Mouse (Mus musculus) brain, embryonic 18.5 days (tissue): ENCODE measurements around the gene Cyb5r1.
"Not testable (repeated sequence)": the region's sequence is repeated elsewhere in the genome, so short reads cannot be mapped to it uniquely, and the experiment has no call there.

Experiments used
- DNase-seq: peaks from one replicate; pipeline ENCODE4 v3.0.0-alpha.2; 2012; ENCODE audit warnings: low read depth, low spot score

The Cyb5r1 gene

DNA sequence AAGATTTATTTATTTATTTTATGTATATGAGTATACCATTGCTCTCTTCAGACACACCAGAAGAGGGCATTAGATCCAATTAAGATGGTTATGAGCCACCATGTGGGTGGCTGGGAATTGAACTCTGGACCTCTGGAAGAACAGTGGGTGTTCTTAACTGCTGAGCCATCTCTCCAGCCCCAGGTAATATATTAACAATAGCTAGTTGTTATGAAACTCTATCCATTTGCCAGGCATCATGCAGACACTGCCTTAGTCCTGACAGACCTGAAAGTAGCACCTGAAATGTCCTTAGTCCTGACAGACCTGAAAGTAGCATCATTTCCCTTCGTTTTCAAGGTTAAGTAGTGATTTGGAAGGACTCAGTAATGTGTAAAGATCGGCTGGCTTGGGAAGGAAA, 8.7 kb downstream of the Cyb5r1 start:
- no peak for DNase-seq

DNA sequence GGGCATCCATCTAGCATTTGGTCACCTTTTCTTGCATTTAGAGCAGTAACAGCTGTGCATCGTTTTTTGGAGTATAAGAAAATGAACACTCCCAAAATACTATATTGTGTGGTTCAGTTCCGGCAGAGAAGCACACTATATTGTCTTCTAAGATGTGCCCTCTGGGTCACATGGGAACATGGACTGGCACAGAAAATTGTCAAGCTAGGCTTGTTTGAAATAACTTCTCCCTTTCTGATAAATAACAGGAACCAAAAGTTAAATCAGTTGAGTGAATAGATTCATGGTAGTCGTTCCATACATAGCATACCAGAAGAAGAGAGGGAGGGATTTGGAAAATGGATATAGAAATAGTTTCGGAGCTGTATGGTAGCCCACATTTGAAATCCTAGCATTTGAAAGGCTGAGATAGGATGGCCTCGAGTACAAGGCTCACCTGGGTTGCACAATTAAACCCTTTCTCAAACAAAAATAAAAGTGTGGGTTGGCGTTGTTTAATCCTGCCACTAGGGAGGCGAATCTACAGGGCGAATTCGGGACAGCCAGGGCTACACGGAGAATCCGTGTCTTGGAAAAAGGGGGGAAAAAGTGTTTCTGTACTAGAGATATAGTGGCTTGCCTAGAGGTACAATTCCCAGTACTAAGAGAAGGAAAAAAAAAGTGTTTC, 9.3 kb downstream of the Cyb5r1 start:
- no peak for DNase-seq

DNA sequence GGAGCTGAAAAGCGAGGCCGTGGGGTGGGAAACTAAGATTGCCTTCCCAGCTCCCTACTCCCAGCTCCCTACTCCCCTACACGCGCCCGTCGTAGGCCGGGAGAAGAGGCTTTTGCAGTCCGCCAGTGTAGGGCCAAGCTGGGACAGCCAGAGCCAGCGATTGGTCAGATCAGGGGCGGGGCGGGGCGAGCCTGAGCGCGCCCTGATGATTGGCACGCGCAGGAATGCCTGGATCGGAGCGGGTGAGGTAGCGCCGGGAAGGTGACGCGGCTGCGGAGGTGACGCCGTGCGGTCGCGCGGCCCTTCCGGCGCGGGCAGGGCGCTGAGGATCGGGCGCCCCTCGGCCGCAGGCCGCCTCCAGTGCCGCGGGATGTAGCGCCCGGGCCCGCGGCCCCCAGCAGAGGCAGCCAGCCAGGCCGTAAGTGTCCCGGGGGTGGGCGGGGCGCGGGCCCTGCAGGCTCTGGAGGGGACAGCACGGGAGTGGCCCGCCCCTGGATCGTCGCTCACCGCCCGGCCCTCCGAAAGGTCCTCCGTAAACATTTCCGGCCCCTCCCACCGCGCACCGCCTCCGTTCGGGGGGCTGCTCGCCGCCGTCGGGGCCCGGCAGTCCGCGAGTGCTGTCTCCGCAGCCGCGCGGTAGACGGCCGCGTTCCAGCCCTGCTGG, 9.9 kb downstream of the Cyb5r1 start, which contains the start of gene Adipor1:
Gene Adipor1 (plus strand): TSS at position 211 of the 664 bp plus-strand sequence.
- peak; percentile 89 for DNase-seq

DNA sequence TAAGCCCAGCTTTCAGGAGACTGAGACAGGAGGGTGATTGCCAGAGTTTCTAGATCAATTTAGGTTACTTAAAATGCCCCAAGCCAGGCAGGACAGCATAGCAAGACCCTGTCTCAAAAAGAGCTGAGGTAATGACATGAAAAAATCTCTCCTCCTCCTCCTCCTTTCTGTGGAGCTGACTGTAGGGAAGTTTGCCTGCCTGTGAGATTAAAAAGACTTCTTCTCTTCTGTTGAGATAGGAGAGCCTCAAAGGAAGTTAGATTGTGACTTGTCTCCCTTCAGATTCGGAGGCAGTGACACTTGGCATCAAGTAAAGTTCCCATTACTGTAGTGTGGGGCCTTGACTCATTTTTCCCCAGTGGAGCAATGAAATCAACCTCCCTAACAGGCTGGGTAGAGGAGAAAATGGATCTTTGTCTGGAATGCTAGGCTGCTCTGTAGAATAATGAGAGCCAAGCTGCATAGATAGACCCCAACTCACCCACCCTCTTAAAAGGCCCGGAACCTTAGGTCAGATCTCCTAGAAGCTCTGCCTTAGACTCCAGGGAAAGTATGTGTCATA, 13.1 kb downstream of the Cyb5r1 start:
- no peak for DNase-seq

DNA sequence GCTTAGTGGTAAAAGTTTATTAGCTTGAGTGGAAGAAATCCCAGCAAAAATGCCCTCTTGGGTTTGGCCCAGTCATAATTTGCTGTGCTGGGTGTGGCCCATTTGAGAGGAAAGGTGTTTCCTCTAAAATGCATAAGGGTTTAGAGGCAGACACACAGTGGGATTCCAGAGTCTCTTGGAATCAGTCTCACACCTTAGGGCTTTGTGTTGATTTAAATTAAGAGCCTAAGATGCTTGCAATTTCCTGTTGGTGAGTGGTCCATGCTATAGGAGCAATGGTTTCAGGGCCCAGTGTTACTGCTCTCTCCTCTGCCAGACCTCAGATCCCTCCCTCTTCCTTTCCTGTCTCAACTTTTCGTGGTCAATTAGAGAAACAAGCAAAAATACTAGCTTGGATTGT, 13.8 kb downstream of the Cyb5r1 start:
- DNase-seq: no peak

DNA sequence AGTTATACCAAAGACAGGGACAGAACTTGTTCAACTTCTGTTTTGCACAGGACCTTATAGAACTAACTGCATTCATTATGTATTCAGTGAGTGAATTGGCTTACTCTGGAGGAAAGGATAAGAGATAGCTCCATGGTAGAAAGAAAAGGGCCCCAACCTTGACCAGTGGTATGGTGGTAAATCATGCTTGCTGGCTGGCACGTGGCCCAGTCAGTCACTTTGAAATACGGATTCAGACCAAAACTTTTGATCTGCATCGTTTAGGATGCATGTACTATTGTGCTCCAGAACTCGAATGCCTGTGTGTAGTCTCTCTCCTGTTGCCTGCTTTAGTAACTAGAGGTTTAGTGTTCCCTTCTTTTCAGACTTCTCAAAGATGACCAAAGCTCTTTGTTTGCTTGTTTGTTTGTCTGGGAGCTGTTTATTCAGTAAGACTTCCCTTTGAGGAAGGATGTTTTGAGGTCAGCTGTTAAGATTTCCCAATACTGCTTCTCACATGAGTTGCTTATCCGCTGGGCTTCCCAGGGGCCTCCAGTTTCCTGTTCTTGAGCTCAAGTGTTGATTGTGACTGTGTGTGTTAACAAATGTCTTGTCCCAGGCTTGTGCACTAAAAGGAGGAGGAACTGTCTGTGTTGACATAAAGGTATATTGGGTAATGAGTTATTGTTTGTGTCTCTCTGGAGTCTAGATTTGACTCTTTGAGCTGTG, 14.5 kb downstream of the Cyb5r1 start:
- no peak for DNase-seq

DNA sequence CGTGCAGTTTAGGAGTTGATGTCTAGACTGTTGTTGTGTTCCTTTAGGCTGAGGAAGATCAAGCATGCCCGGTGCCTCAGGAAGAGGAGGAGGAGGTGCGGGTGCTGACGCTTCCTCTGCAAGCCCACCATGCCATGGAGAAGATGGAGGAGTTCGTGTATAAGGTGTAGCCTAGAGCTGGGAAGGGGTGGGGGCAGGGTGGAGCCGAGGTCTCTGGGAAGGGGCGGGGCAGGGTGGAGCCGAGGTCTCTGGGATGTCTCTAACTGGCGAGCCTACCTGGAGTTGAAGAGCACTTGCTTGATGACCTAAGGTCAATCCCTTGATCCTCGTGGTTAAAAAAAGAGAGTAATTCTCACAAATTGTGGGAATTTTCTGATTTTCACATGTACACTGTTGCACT, 18.6 kb downstream of the Cyb5r1 start:
- DNase-seq: no peak

DNA sequence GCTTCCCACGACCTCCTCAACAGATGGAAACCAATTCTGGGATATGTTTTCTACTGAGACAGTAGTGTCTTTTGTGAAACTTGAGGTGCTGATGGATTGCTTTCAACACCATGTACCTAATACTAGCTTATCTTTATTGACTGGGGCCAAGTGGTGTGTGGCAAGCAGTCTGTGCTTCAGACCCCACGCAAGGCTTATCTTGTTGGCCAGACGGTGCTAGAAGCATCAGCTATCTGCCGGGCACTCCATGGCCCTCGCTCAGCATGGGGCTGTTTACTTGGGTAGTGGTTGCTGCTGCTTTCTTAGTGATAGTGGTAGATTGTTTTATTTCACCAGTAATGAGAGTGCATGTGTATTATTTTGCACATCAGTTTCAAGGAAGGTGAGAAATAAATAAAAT, 20.9 kb downstream of the Cyb5r1 start:
- no peak for DNase-seq

DNA sequence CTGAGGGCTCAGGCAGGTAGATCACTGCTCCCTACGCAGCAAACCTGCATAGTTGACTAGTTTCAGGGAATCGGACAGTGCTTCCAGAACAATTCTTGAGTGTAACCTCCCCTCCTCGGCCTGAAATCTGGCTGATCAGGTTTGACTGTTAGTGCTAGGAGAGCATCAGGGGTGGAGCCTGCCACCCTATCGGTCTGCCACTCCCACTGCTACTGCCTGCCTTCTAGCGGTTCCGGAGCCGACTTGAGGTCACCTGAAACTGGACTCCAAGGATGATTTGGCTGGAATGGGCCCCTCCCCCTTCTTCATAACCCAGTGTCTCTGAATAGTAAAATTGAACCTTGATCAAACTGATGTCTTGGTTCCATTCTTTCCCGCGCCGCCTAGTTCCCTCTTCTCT, 27.6 kb downstream of the Cyb5r1 start:
- DNase-seq: no peak

DNA sequence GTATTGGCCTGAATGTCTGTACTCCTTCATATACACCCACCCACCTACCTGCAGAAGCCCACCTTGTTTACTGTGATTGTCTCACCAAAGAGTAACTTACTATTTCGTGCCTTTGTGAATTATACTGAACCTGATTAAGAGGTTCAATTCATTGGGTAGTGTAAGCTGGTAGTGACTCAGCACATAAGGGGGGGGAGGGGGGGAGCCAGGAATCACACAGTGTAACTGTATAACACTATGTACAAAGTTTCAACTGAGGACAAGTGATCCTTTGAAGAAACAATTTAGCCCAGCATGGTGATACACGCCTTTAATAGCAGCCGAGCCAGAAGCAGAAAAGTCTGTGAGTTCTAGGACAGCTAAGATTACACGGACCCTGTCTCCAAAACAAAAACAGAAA, 28.1 kb downstream of the Cyb5r1 start:
- DNase-seq: no peak

DNA sequence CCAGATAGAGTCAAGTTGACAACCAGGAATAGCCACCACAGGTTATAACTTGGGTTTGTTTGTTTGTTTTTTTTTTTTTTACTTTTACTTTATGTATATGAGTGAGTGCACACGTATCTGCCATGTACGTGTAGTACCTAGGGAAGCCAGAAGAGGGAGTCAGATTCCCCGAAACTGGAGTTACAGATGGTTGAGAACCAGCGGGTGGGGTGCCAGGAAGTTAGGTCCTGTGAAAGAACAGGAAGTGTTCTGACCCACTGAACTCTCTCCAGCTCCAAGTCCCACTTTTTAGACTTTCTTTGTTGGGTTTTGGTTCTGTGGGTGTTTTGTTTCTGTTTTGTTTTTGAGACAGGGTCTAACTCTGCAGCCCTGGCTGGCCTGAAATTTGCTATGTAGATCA, 30.1 kb downstream of the Cyb5r1 start:
- DNase-seq: no peak

DNA sequence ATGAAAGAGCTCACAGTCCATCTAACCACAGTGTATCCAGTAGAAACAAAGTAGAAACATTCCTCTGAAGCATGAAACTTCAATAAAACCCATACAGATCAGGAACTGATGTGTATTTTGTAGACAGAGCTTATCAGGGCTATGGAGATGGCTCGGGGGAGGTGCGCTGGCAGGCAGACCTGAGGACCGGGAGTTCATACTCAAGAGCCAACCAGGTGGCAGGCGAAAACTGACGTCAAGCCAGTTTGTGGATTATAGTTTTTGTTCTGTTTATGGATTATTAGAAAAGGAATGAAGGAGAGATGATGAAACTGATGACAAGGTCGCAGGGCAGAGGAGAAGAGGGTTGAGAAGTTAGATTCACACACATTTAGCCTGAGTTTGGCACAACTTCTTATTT, 35.1 kb downstream of the Cyb5r1 start:
- DNase-seq: no peak

DNA sequence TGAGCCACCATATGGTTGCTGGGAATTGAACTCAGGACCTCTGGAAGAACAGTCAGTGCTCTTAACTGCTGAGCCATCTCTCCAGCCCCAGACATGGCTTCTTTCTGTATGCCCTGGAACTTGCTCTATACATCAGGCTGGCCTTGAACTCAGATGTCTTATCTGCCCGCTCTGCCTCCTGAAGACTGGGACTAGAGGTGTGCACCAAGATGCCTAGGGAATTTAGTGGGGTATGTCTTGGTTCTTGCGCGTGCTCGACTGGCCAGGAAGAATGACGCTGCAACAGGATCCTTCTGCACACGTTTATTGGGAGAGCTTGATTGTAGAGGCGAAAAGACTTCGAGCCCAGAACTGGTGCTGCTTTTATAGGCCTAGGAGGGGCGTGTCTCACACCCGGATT, 36.4 kb downstream of the Cyb5r1 start:
- DNase-seq: not testable (repeated sequence)

DNA sequence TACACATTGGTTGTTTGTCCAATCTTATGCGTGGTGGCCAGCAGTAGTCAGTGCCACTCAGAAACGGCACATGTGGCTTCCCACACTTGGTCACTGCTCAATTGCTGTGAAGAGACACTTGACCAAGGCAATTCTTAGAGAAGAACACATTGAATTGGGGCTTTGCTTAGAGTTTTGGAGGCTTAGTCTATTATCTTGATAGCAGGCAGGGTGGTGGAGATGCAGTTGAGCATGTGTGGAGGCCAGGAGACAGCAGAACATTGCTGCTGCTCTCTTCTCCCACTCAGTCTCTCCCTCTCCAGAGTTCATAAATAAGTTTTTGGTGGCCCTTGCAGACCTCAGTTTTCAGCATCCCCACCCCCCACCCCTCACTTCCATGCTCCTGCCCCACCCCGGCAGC, 37.0 kb downstream of the Cyb5r1 start:
- DNase-seq: no peak

DNA sequence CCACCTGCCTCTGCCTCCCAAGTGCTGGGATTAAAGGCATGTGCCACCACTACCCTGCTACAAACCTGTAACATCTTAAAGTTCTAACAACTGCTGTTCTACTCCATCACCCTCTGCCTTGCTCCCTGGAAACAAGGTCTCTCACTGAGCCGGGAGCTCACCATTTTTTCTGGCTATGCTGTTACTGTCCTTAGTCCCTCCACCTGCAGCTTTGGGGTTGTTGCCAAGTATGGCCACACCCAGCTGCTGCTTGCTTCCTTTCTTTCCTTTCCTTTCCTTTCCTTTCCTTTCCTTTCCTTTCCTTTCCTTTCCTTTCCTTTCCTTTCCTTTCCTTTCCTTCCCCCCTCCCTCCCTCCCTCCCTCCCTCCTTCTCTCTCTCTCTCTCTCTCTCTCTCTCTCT, 37.9 kb downstream of the Cyb5r1 start:
- DNase-seq: not testable (repeated sequence)

DNA sequence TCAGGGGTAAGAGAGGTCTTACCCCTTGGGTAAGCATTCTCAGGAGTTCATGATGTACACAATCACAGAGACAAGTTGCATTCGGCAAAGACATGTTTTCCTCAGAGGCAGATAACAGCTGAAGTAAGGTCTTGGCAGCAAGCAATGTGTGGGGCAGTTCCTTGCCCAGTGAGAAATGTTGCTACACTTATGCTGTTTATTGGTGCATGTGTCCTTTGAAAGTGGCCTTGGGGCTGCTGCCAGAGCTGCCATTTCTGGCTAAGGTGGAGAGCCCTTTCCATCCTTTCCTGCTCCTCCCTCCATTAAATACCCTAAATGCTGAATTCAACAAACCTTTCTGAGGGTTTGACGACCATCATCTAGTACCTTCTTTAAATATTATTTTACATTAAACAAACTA, 40.1 kb downstream of the Cyb5r1 start:
- DNase-seq: no peak

DNA sequence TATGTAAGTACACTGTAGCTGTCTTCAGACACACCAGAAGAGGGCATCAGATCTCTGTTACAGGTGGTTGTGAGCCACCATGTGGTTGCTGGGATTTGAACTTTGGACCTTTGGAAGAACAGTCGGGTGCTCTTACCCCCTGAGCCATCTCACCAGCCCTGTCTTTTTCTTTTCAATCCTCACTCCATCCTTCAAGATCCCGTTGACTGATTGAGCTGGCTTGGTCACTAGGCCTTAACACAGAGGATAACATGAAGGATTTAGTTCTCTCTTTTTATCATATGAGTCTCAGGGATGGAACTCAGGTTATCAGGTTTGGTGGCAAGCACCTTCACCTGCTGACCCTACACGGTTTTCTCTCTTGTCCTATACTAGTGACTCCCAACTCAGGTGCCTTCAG, 43.2 kb downstream of the Cyb5r1 start:
- not testable (repeated sequence) for DNase-seq

DNA sequence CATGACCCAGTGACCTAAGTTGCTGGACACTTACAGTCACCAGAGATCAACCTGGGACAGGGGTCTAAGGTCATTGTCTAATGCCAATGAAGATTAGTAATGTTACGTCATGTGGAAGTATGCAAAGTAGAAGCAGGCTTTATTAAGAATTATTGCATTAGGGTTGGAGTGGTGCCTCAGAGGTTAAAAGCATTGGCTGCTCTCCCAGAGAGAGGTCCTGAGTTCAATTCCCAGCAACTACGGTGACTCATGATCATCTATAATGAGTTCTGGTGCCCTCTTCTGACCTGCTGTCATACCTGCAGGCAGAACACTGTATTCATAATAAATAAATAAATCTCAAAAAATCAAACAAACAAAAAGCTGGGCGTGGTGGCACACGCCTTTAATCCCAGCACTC, 44.8 kb downstream of the Cyb5r1 start:
- no peak for DNase-seq

DNA sequence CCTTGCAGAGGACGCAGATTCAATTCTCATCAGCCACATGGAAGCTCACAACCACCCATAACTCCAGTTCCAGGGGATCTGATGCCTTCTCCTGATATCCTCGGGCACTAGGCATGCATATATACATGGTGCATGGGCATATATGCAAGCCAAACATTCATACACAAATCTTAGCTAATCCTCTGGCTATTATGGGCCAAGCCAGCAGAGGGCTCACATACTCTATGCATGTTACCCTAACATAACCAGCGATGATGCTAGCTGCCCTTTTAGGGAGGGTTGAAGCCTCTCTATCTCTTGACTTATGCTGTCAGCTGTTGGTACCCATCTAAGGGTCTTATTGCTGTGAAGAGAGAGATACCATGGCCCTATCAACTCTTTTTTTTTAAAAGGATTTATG, 45.6 kb downstream of the Cyb5r1 start:
- DNase-seq: no peak

DNA sequence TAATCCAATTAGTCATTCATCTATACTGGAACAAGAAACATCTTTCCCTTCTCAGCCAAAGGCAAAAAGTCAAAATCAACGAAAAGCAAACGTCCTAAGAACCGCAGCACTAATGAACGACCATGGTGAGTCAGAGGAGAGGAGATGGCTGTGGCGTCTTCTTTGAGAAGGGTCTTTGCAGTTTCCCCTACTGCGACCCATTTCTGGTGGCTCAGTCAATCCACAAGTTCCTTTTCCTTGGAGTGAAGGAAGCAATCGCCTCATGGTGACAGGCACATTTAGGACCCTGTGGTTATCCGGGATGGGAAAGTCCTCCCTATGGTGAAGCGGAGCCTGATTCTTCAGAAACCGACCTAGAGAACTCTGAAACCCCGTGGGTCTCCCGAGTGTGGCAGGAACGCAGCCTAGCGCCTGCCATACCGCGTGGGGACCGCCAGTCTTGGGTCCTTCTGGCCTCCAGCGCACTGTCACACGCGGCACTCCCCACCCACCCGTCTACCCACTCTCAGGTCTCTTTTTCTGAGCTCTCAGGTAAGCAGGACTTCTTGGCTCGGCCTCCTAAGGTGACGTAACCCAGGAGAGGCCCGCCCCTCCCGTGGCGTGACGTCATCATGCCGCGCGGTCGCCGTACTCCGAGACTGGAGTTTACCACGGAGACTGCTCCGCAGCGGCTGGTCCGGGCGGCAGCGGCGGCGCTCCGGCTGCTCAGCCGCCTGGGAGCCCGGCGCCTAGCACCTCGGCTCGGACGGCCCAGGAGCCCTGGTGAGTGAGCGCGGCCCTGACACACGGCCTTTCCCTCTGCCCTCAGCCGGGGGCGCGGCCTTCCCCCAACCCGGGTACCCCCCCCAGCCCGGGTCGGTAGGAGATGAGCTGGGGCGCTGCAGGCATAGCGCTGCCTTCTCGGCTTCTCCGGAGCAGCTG, 49.8 kb downstream of the Cyb5r1 start, which contains the start of gene Klhl12:
Gene Klhl12 (plus strand): TSS at position 628 of the 921 bp plus-strand sequence.
- DNase-seq: peak; percentile 77

DNA sequence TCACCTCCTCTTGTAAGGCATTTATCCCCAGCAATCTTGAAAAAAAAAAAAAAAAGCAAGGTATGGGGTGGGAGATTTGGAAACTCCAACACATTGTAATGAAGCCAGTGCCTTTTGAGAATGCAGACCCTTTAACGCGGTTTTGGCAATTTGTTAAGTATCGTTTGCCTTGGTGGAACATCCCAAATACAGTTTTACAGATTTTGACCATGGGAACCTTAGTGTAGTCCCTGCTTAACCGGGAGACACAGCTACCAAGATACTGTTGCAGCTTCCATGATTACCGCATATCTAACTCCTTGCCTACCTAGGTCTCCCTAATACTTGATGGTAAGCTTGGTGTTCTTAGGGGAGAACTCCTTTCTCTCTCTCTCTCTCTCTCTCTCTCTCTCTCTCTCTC, 50.7 kb downstream of the Cyb5r1 start:
- DNase-seq: no peak
